Mouse (Mus musculus) megakaryocyte, embryonic 14.5 days (primary cell): ENCODE measurements around the gene Commd1.

Source experiments
- FLI1 ChIP-seq: IDR thresholded peaks from 2 replicates; pipeline ENCODE4 v1.6.1; 2012; ENCODE audit warnings: low read length, inconsistent platforms, mixed read lengths
- GATA1 ChIP-seq: IDR thresholded peaks from 3 replicates; pipeline ENCODE4 v1.6.1; 2012; ENCODE audit warnings: mixed read lengths, low read length, inconsistent platforms, borderline replicate concordance

- TF ChIP-seq GATA1 (no peak), FLI1 (no peak)
Measured at GRCm38 (mm10) chr11:22970546-22970945, 11.6 kb downstream of the Commd1 start.
